Mouse (Mus musculus): ENCODE measurements around the gene Abcb1a. TPM values are rescaled to one million over a fixed set of nuclear protein-coding genes. Genes with fewer than 3 reads are reported as not detected.
"Not testable (repeated sequence)": the region's sequence is repeated elsewhere in the genome, so short reads cannot be mapped to it uniquely, and the experiment has no call there.

The Abcb1a gene
- polyA plus RNA-seq, 1 experiment from 2014 or later = 0.37 TPM

DNA sequence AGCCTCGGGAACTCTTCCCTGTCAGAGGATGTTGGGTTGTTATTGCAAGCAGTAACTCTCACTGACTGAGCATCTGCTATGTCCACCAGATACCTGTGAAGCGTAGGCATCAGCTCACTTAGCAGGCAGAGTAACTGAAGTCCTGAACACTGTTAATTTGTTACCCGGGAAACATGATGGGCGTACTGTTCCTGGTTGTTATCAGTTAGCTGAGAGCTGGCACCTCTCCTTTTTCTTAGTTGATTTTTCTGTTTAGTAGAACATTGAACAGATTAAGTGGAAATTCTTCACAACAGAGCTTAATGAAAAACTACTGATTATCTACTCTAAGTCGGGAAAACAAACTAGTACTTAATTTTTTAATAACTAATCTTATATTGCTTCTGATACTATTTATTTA lies 27.7 kb downstream of the Abcb1a start:
- no peaks in the 10 kb centered on the region for H3K4me1 ChIP-seq (ENCODE audit: control insufficient read depth, insufficient read depth, low read length)
- no peak overlapping the region for H3K9ac ChIP-seq (ENCODE audit: low read depth, low read length)
- H3K36me3 ChIP-seq (ENCODE audit: control insufficient read depth, insufficient read depth, low read length) = no peaks in the 10 kb centered on the region
- H3K27ac ChIP-seq (ENCODE audit: low read depth, low read length) = no peak overlapping the region
- 67% methylated on average over 5 of the region's 5 CpGs for WGBS (ENCODE audit: insufficient replicate concordance)
- H3K27me3 ChIP-seq (ENCODE audit: control insufficient read depth, insufficient read depth, low read length) = no peaks in the 10 kb centered on the region
- no peaks in the 10 kb centered on the region for H3K9me3 ChIP-seq (replicated peaks; ENCODE audit: control insufficient read depth, low read length)
- H3K4me3 ChIP-seq (ENCODE audit: low read depth, low read length) = no peak overlapping the region
- ATAC-seq (replicated peaks; ENCODE audit: insufficient number of reproducible peaks, low FRiP score, low TSS enrichment) = no peak
- H3K4me2 ChIP-seq = no peak overlapping the region

DNA sequence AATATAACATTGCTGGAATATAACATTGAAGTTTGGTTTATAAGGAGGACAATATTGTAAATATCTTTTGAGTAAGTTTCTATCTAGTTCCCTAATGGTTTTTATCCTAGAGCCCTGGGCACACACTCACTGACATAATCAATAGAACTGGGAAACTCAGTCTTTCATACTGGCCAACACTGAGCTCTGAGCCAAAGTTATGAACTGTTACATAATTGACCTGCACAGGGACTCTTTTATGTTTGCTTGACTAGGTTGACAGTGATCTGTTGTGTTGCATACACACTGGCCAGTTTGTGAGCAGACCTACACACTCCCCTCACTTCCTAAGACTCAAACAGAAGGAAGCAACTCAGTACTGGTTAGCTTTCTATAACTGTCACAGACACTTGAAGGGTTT lies 56.2 kb downstream of the Abcb1a start:
- Histone ChIP-seq H3K9me3 (replicated peaks; ENCODE audit: control insufficient read depth, low read length) (no peaks in the 10 kb centered on the region), H3K27ac (ENCODE audit: low read depth, low read length) (no peak overlapping the region), H3K4me2 (no peak overlapping the region), H3K27me3 (ENCODE audit: control insufficient read depth, insufficient read depth, low read length) (no peaks in the 10 kb centered on the region), H3K4me1 (ENCODE audit: control insufficient read depth, insufficient read depth, low read length) (no peaks in the 10 kb centered on the region), H3K4me3 (ENCODE audit: low read depth, low read length) (no peak overlapping the region), H3K36me3 (ENCODE audit: control insufficient read depth, insufficient read depth, low read length) (no peaks in the 10 kb centered on the region), H3K9ac (ENCODE audit: low read depth, low read length) (no peak overlapping the region)
- no peak for ATAC-seq (replicated peaks; ENCODE audit: insufficient number of reproducible peaks, low FRiP score, low TSS enrichment)

DNA sequence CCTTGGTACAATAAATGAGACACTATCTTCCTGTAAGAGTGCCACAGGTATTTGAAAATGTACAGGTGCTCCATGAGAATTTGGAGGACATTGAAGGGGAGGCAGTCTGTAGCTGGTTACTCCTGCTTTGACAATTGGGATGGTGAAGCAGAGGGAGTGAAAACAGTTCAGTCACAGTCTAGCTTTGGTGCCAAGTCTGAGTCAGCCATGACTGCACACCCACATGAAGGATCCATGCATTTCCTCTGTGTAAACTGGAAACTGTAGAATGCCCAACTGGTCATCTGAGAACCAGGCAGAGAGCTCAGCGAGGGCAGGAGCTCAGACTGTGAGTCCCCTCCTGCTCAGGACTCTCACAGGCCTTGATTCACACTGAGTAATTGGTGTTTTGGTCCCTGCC lies 59.7 kb downstream of the Abcb1a start:
- no peaks in the 10 kb centered on the region for H3K9me3 ChIP-seq (replicated peaks; ENCODE audit: control insufficient read depth, low read length)
- no peak for ATAC-seq (replicated peaks; ENCODE audit: insufficient number of reproducible peaks, low FRiP score, low TSS enrichment)
- 43% methylated on average over 1 of the region's 1 CpGs for WGBS (ENCODE audit: insufficient replicate concordance)

DNA sequence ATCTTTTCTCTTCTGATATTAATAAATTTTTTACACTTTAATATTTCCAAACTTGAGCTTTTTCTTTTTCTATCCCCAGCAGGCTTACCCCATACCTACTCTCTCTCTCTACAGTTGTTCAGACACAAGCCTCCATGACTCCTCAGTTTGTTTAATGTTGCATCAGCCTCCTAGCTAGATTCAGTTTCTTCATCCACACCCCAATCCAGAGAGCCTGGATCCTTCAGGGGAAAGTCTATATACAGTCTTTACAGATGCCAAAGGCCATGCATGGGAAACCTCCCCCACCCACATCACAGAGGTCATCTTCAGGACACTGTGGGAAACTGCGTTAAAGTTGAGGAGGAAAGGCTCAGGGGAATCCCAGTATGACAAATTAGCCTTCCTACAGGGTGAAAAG lies 62.3 kb downstream of the Abcb1a start:
- Histone ChIP-seq H3K27ac (ENCODE audit: low read depth, low read length) (no peak overlapping the region), H3K4me1 (ENCODE audit: control insufficient read depth, insufficient read depth, low read length) (no peaks in the 10 kb centered on the region), H3K4me3 (ENCODE audit: low read depth, low read length) (no peak overlapping the region), H3K9me3 (replicated peaks; ENCODE audit: control insufficient read depth, low read length) (no peaks in the 10 kb centered on the region), H3K27me3 (ENCODE audit: control insufficient read depth, insufficient read depth, low read length) (no peaks in the 10 kb centered on the region), H3K36me3 (ENCODE audit: control insufficient read depth, insufficient read depth, low read length) (no peaks in the 10 kb centered on the region), H3K4me2 (no peak overlapping the region), H3K9ac (ENCODE audit: low read depth, low read length) (no peak overlapping the region)
- no peak for ATAC-seq (replicated peaks; ENCODE audit: insufficient number of reproducible peaks, low FRiP score, low TSS enrichment)
- 18% methylated on average over 1 of the region's 1 CpGs for WGBS (ENCODE audit: insufficient replicate concordance)

More for the DNA sequence above, 59.7 kb downstream of the Abcb1a start:
- H3K4me1 ChIP-seq (ENCODE audit: control insufficient read depth, insufficient read depth, low read length) = no peaks in the 10 kb centered on the region
- H3K27me3 ChIP-seq (ENCODE audit: control insufficient read depth, insufficient read depth, low read length) = no peaks in the 10 kb centered on the region
- H3K4me2 ChIP-seq = no peak overlapping the region
- H3K4me3 ChIP-seq (ENCODE audit: low read depth, low read length) = no peak overlapping the region
- H3K9ac ChIP-seq (ENCODE audit: low read depth, low read length) = no peak overlapping the region
- no peaks in the 10 kb centered on the region for H3K36me3 ChIP-seq (ENCODE audit: control insufficient read depth, insufficient read depth, low read length)
- H3K27ac ChIP-seq (ENCODE audit: low read depth, low read length) = no peak overlapping the region

DNA sequence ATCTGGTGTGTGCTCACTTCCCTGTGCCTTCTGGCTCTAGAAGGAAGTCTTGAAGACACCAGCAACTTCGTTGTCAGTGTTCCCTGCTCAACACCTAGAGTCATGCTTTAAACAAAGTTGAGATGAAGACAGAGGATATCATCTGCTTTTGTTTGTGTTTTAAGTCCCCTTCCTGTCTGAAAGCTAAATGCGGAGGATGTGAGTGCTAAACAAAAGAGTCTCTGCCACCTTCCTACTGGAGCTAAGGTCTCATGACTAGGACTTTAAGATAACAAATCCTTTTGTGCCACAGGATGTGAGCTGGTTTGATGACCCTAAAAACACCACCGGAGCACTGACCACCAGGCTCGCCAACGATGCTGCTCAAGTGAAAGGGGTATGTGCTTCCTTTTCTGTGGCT lies 63.0 kb downstream of the Abcb1a start:
- no peak overlapping the region for H3K4me2 ChIP-seq
- no peaks in the 10 kb centered on the region for H3K27me3 ChIP-seq (ENCODE audit: control insufficient read depth, insufficient read depth, low read length)
- H3K27ac ChIP-seq (ENCODE audit: low read depth, low read length) = no peak overlapping the region
- no peaks in the 10 kb centered on the region for H3K4me1 ChIP-seq (ENCODE audit: control insufficient read depth, insufficient read depth, low read length)
- no peak overlapping the region for H3K9ac ChIP-seq (ENCODE audit: low read depth, low read length)
- no peak for ATAC-seq (replicated peaks; ENCODE audit: insufficient number of reproducible peaks, low FRiP score, low TSS enrichment)
- H3K4me3 ChIP-seq (ENCODE audit: low read depth, low read length) = no peak overlapping the region
- WGBS (ENCODE audit: insufficient replicate concordance) = 61% methylated on average over 5 of the region's 5 CpGs
- H3K36me3 ChIP-seq (ENCODE audit: control insufficient read depth, insufficient read depth, low read length) = no peaks in the 10 kb centered on the region
- no peaks in the 10 kb centered on the region for H3K9me3 ChIP-seq (replicated peaks; ENCODE audit: control insufficient read depth, low read length)

DNA sequence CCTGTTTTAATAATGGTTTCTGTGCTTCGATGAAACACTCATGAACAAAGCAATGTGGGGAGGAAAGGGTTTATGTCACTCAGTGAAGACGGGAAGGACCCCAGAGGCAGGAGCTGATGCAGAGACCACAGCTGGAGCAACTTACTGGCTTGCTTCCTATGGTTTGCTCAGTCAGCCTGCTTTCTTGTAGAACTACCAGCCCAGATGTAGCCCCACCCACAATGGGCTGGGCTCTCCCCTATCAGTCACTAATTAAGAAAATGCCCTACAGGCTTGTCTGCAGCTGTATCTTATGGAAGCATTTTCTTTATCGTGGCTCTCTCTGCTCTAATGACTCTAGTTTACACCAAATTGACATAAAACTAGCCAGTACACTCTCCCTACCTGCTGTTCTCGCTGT lies 67.9 kb downstream of the Abcb1a start:
- Histone ChIP-seq H3K27ac (ENCODE audit: low read depth, low read length) (no peak overlapping the region), H3K4me3 (ENCODE audit: low read depth, low read length) (no peak overlapping the region), H3K9me3 (replicated peaks; ENCODE audit: control insufficient read depth, low read length) (no peaks in the 10 kb centered on the region), H3K9ac (ENCODE audit: low read depth, low read length) (no peak overlapping the region), H3K27me3 (ENCODE audit: control insufficient read depth, insufficient read depth, low read length) (no peaks in the 10 kb centered on the region), H3K36me3 (ENCODE audit: control insufficient read depth, insufficient read depth, low read length) (no peaks in the 10 kb centered on the region), H3K4me2 (no peak overlapping the region), H3K4me1 (ENCODE audit: control insufficient read depth, insufficient read depth, low read length) (no peaks in the 10 kb centered on the region)
- ATAC-seq (replicated peaks; ENCODE audit: insufficient number of reproducible peaks, low FRiP score, low TSS enrichment) = no peak
- WGBS (ENCODE audit: insufficient replicate concordance) = 63% methylated on average over 4 of the region's 4 CpGs

DNA sequence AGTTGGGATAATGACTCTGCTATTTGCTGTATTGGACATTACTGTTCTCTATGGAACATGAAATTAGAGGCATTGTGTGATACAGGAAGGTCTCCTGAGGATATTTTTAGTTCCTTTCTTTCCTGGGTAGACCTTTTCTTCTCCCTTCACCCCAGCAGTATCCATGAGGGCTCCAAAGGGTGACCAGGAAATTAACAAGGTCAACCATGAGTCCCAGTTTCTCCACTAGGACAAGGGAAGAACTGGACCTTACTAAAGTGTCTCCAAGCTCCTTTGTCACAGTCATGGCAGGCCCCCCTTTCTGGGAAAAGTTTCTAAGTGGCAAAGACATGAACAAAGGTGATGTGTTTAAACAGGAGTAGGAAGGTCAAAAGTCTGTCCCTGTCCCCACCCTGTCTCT lies 72.8 kb downstream of the Abcb1a start:
- Histone ChIP-seq H3K4me2 (no peak overlapping the region), H3K4me1 (ENCODE audit: control insufficient read depth, insufficient read depth, low read length) (no peaks in the 10 kb centered on the region), H3K4me3 (ENCODE audit: low read depth, low read length) (no peak overlapping the region), H3K27me3 (ENCODE audit: control insufficient read depth, insufficient read depth, low read length) (no peaks in the 10 kb centered on the region), H3K27ac (ENCODE audit: low read depth, low read length) (no peak overlapping the region), H3K9me3 (replicated peaks; ENCODE audit: control insufficient read depth, low read length) (no peaks in the 10 kb centered on the region), H3K36me3 (ENCODE audit: control insufficient read depth, insufficient read depth, low read length) (no peaks in the 10 kb centered on the region), H3K9ac (ENCODE audit: low read depth, low read length) (no peak overlapping the region)
- ATAC-seq (replicated peaks; ENCODE audit: insufficient number of reproducible peaks, low FRiP score, low TSS enrichment) = no peak

DNA sequence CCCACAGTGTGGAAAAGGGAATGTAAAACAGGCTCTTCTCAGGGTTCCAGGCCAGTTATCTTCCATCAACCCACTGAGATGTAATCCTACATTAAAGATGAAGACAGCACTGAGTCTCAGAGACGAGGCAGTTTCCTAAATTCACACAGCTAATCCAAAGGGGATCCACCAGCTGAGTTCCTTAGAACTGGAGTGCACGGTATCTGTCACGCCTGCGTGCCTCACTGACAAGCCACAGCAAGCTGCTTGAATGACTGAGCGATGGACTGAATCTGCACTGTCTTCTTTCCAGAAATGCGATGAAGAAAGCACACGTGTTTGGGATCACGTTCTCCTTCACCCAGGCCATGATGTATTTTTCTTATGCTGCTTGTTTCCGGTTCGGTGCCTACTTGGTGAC lies 73.4 kb downstream of the Abcb1a start:
- H3K4me3 ChIP-seq (ENCODE audit: low read depth, low read length); H3K4me1 ChIP-seq (ENCODE audit: control insufficient read depth, insufficient read depth, low read length); H3K4me2 ChIP-seq; H3K27me3 ChIP-seq (ENCODE audit: control insufficient read depth, insufficient read depth, low read length); H3K27ac ChIP-seq (ENCODE audit: low read depth, low read length); H3K9me3 ChIP-seq (replicated peaks; ENCODE audit: control insufficient read depth, low read length); H3K9ac ChIP-seq (ENCODE audit: low read depth, low read length); H3K36me3 ChIP-seq (ENCODE audit: control insufficient read depth, insufficient read depth, low read length); ATAC-seq (replicated peaks; ENCODE audit: insufficient number of reproducible peaks, low FRiP score, low TSS enrichment): not testable (repeated sequence)
- 77% methylated on average over 7 of the region's 10 CpGs for WGBS (ENCODE audit: insufficient replicate concordance)

DNA sequence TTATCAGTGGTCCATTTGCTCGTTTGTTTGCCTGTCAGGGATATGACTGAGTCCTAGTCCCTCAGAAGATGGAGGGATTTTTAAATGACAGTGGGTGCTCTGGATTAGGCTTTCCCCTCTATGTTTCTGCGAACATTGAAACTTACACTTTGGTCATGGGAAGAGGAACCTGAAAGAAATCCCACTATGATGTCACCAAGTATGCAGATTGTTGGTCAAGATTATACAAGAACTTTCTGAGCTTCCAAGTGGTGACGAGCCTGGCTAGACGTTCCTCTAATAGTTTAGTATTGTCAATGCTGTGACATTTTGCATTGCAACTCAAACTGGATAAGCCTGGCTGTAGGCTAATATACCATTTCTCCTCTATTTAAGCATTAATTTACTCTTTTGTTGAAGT lies 76.5 kb downstream of the Abcb1a start:
- Histone ChIP-seq H3K4me1 (ENCODE audit: control insufficient read depth, insufficient read depth, low read length) (no peaks in the 10 kb centered on the region), H3K9ac (ENCODE audit: low read depth, low read length) (no peak overlapping the region), H3K4me2 (no peak overlapping the region), H3K4me3 (ENCODE audit: low read depth, low read length) (no peak overlapping the region), H3K36me3 (ENCODE audit: control insufficient read depth, insufficient read depth, low read length) (no peaks in the 10 kb centered on the region), H3K27me3 (ENCODE audit: control insufficient read depth, insufficient read depth, low read length) (no peaks in the 10 kb centered on the region), H3K27ac (ENCODE audit: low read depth, low read length) (no peak overlapping the region), H3K9me3 (replicated peaks; ENCODE audit: control insufficient read depth, low read length) (no peaks in the 10 kb centered on the region)
- no peak for ATAC-seq (replicated peaks; ENCODE audit: insufficient number of reproducible peaks, low FRiP score, low TSS enrichment)
- 66% methylated on average over 4 of the region's 4 CpGs for WGBS (ENCODE audit: insufficient replicate concordance)

Data from heart, embryonic 11.5 days (tissue).